Mouse (Mus musculus) hindlimb bud, embryonic 11.5 days (tissue): ENCODE measurements around the gene Atp5b.

Experiments used
- DNase-seq: peaks from one replicate; pipeline ENCODE4 v3.0.0-alpha.2; 2012; ENCODE audit warnings: low read depth, low spot score; ENCODE audit errors: extremely low spot score

The Atp5b gene

GRCm38 (mm10) chr10:128095003-128095636 is 12.0 kb downstream of the Atp5b start:
- DNase-seq = no peak

GRCm38 (mm10) chr10:128096313-128096692 is 13.2 kb downstream of the Atp5b start:
- no peak for DNase-seq

GRCm38 (mm10) chr10:128096693-128097586 is 13.9 kb downstream of the Atp5b start:
- DNase-seq = peak; percentile 66

- no peak for DNase-seq
Measured at GRCm38 (mm10) chr10:128097587-128097971, 14.5 kb downstream of the Atp5b start.

GRCm38 (mm10) chr10:128110103-128110761 is 27.2 kb downstream of the Atp5b start:
- no peak for DNase-seq

- no peak for DNase-seq
Measured at GRCm38 (mm10) chr10:128111227-128111626, 28.2 kb downstream of the Atp5b start.

GRCm38 (mm10) chr10:128123833-128124232 is 40.8 kb downstream of the Atp5b start:
- DNase-seq = no peak

- DNase-seq = no peak
Measured at GRCm38 (mm10) chr10:128124831-128125230, 41.8 kb downstream of the Atp5b start.

- no peak for DNase-seq
Measured at GRCm38 (mm10) chr10:128125951-128126350, 42.9 kb downstream of the Atp5b start.

- no peak for DNase-seq
Measured at GRCm38 (mm10) chr10:128127497-128127896, 44.4 kb downstream of the Atp5b start.

GRCm38 (mm10) chr10:128128143-128128542 is 45.1 kb downstream of the Atp5b start:
- no peak for DNase-seq

GRCm38 (mm10) chr10:128131297-128131696 is 48.2 kb downstream of the Atp5b start:
- no peak for DNase-seq

- no peak for DNase-seq
Measured at GRCm38 (mm10) chr10:128131812-128132211, 48.7 kb downstream of the Atp5b start.

- no peak for DNase-seq
Measured at GRCm38 (mm10) chr10:128133650-128134332, 50.7 kb downstream of the Atp5b start.

- DNase-seq = no peak
Measured at GRCm38 (mm10) chr10:128135374-128135773, 52.3 kb downstream of the Atp5b start.
